Mouse (Mus musculus): ENCODE data around the gene C330007P06Rik. TPM values are rescaled to one million over a fixed set of nuclear protein-coding genes. Genes with fewer than 3 reads are reported as not detected.
A peak's percentile ranks its signal among the peaks of the same experiment; 100 is the strongest.

C330007P06Rik gene
- polyA plus RNA-seq, 1 experiment from 2014 or later = 30.3 TPM

- ATAC-seq (ENCODE audit: insufficient read depth, low FRiP score) = no peak
- Histone ChIP-seq H3K4me1 (ENCODE audit: control insufficient read depth, insufficient read depth, low read length) (no peaks in the 10 kb centered on the region), H3K9ac (ENCODE audit: low read length) (no peak overlapping the region), H3K27me3 (ENCODE audit: control insufficient read depth, insufficient read depth, low read length) (no peaks in the 10 kb centered on the region), H3K4me2 (ENCODE audit: low read depth, low read length) (no peak overlapping the region), H3K9me3 (replicated peaks; ENCODE audit: control insufficient read depth, low read length) (no peaks in the 10 kb centered on the region), H3K27ac (ENCODE audit: low read length) (no peak overlapping the region), H3K36me3 (ENCODE audit: control insufficient read depth, insufficient read depth, low read length) (no peaks in the 10 kb centered on the region), H3K4me3 (replicated peaks; ENCODE audit: low read length) (no peak overlapping the region)
- WGBS = 72% methylated on average over 4 of the region's 4 CpGs
Measured at GRCm38 (mm10) chrX:36843346-36843990, 30.4 kb downstream of the C330007P06Rik start.

GRCm38 (mm10) chrX:36841698-36842097 is 32.2 kb downstream of the C330007P06Rik start:
- Histone ChIP-seq H3K27ac (ENCODE audit: low read length) (no peak overlapping the region), H3K4me3 (replicated peaks; ENCODE audit: low read length) (no peak overlapping the region), H3K27me3 (ENCODE audit: control insufficient read depth, insufficient read depth, low read length) (no peaks in the 10 kb centered on the region), H3K9me3 (replicated peaks; ENCODE audit: control insufficient read depth, low read length) (no peaks in the 10 kb centered on the region), H3K9ac (ENCODE audit: low read length) (no peak overlapping the region), H3K4me1 (ENCODE audit: control insufficient read depth, insufficient read depth, low read length) (no peaks in the 10 kb centered on the region), H3K4me2 (ENCODE audit: low read depth, low read length) (no peak overlapping the region), H3K36me3 (ENCODE audit: control insufficient read depth, insufficient read depth, low read length) (no peaks in the 10 kb centered on the region)
- whole genome bisulfite sequencing = 74% methylated on average over 6 of the region's 6 CpGs
- no peak for ATAC-seq (ENCODE audit: insufficient read depth, low FRiP score)

- H3K4me1 ChIP-seq (ENCODE audit: control insufficient read depth, insufficient read depth, low read length) = no peaks in the 10 kb centered on the region
- H3K27me3 ChIP-seq (ENCODE audit: control insufficient read depth, insufficient read depth, low read length) = no peaks in the 10 kb centered on the region
- WGBS = 49% methylated on average over 7 of the region's 7 CpGs
- ATAC-seq (ENCODE audit: insufficient read depth, low FRiP score) = no peak
- no peak overlapping the region for H3K9ac ChIP-seq (ENCODE audit: low read length)
- no peak overlapping the region for H3K4me3 ChIP-seq (replicated peaks; ENCODE audit: low read length)
- no peaks in the 10 kb centered on the region for H3K36me3 ChIP-seq (ENCODE audit: control insufficient read depth, insufficient read depth, low read length)
- no peak overlapping the region for H3K4me2 ChIP-seq (ENCODE audit: low read depth, low read length)
- H3K9me3 ChIP-seq (replicated peaks; ENCODE audit: control insufficient read depth, low read length) = no peaks in the 10 kb centered on the region
- no peak overlapping the region for H3K27ac ChIP-seq (ENCODE audit: low read length)
Measured at GRCm38 (mm10) chrX:36839391-36839790, 34.5 kb downstream of the C330007P06Rik start.

DNA sequence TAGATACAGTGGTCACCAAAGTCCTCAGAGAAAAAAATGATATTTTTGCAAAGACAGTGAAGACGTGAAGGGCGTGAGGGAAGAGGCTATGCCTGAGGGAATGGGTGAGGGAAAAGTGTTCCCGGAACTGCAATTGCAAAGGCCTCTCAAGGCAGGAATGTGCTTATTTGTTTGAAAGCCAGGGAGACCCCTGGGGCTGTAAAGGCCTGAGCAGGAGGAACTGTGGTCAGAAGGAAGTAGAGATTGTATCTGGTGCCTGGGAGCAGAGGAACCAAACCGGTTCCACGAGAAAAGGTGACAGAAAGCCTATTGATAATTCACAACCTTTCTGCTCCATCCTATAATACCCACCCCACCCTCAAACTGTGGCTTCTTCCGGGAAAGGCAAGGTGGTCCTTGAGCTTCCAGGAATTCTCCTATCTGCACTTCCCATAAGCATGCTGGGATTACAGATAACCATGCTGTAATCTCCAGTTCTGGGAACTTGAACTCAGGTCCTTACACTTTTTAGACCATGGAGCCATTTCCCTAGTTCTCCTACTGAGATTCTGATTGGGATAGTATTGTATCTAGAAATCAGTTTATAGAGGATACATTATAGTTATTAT is 36.7 kb downstream of the C330007P06Rik start:
- Histone ChIP-seq H3K27me3 (ENCODE audit: control insufficient read depth, insufficient read depth, low read length) (no peaks in the 10 kb centered on the region), H3K4me1 (ENCODE audit: control insufficient read depth, insufficient read depth, low read length) (no peaks in the 10 kb centered on the region), H3K9ac (ENCODE audit: low read length) (no peak overlapping the region), H3K9me3 (replicated peaks; ENCODE audit: control insufficient read depth, low read length) (no peaks in the 10 kb centered on the region), H3K4me3 (replicated peaks; ENCODE audit: low read length) (no peak overlapping the region), H3K36me3 (ENCODE audit: control insufficient read depth, insufficient read depth, low read length) (no peaks in the 10 kb centered on the region), H3K4me2 (ENCODE audit: low read depth, low read length) (no peak overlapping the region), H3K27ac (ENCODE audit: low read length) (no peak overlapping the region)
- WGBS = 55% methylated on average over 6 of the region's 6 CpGs
- no peak for ATAC-seq (ENCODE audit: insufficient read depth, low FRiP score)

GRCm38 (mm10) chrX:36833397-36834084 is 40.4 kb downstream of the C330007P06Rik start:
- Histone ChIP-seq H3K4me1 (ENCODE audit: control insufficient read depth, insufficient read depth, low read length) (no peaks in the 10 kb centered on the region), H3K9ac (ENCODE audit: low read length) (peak overlapping the region; percentile 54), H3K4me3 (replicated peaks; ENCODE audit: low read length) (peak overlapping the region; percentile 25), H3K27ac (ENCODE audit: low read length) (no peak overlapping the region), H3K4me2 (ENCODE audit: low read depth, low read length) (peak overlapping the region; percentile 44), H3K36me3 (ENCODE audit: control insufficient read depth, insufficient read depth, low read length) (no peaks in the 10 kb centered on the region), H3K27me3 (ENCODE audit: control insufficient read depth, insufficient read depth, low read length) (no peaks in the 10 kb centered on the region), H3K9me3 (replicated peaks; ENCODE audit: control insufficient read depth, low read length) (no peaks in the 10 kb centered on the region)
- WGBS = 29% methylated on average over 19 of the region's 19 CpGs
- ATAC-seq (ENCODE audit: insufficient read depth, low FRiP score) = no peak

- H3K27me3 ChIP-seq (ENCODE audit: control insufficient read depth, insufficient read depth, low read length) = no peaks in the 10 kb centered on the region
- 53% methylated on average over 4 of the region's 4 CpGs for WGBS
- H3K4me2 ChIP-seq (ENCODE audit: low read depth, low read length) = no peak overlapping the region
- no peak overlapping the region for H3K27ac ChIP-seq (ENCODE audit: low read length)
- H3K9me3 ChIP-seq (replicated peaks; ENCODE audit: control insufficient read depth, low read length) = no peaks in the 10 kb centered on the region
- no peak for ATAC-seq (ENCODE audit: insufficient read depth, low FRiP score)
- no peak overlapping the region for H3K4me3 ChIP-seq (replicated peaks; ENCODE audit: low read length)
- H3K9ac ChIP-seq (ENCODE audit: low read length) = no peak overlapping the region
- no peaks in the 10 kb centered on the region for H3K4me1 ChIP-seq (ENCODE audit: control insufficient read depth, insufficient read depth, low read length)
- H3K36me3 ChIP-seq (ENCODE audit: control insufficient read depth, insufficient read depth, low read length) = no peaks in the 10 kb centered on the region
Measured at GRCm38 (mm10) chrX:36831632-36832031, 42.3 kb downstream of the C330007P06Rik start.

DNA sequence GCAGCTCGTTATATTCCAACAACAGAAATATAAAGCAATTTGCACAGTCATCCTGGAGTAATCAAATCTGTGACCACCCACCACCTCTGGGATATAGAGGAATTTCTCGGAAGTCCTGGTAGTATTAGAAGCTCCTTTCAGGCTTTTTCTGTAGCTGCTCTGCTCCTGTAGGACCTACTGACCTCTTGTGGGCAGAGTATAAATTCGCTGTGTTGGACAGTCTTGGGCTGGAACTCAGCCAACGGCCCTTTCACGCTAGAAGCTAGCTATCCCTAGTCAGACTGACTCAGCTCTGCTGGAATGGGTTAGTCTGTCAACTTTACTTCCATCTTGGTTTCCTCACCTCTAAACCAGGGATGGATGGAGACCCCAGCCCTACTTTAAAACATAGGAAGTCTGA is 43.6 kb downstream of the C330007P06Rik start:
- Histone ChIP-seq H3K4me1 (ENCODE audit: control insufficient read depth, insufficient read depth, low read length) (no peaks in the 10 kb centered on the region), H3K4me3 (replicated peaks; ENCODE audit: low read length) (no peak overlapping the region), H3K36me3 (ENCODE audit: control insufficient read depth, insufficient read depth, low read length) (no peaks in the 10 kb centered on the region), H3K27ac (ENCODE audit: low read length) (no peak overlapping the region), H3K9me3 (replicated peaks; ENCODE audit: control insufficient read depth, low read length) (no peaks in the 10 kb centered on the region), H3K27me3 (ENCODE audit: control insufficient read depth, insufficient read depth, low read length) (no peaks in the 10 kb centered on the region), H3K9ac (ENCODE audit: low read length) (no peak overlapping the region), H3K4me2 (ENCODE audit: low read depth, low read length) (no peak overlapping the region)
- no peak for ATAC-seq (ENCODE audit: insufficient read depth, low FRiP score)
- WGBS = 31% methylated on average over 5 of the region's 5 CpGs

GRCm38 (mm10) chrX:36826873-36827272 is 47.0 kb downstream of the C330007P06Rik start:
- ATAC-seq (ENCODE audit: insufficient read depth, low FRiP score) = no peak
- Histone ChIP-seq H3K27me3 (ENCODE audit: control insufficient read depth, insufficient read depth, low read length) (no peaks in the 10 kb centered on the region), H3K9me3 (replicated peaks; ENCODE audit: control insufficient read depth, low read length) (no peaks in the 10 kb centered on the region), H3K27ac (ENCODE audit: low read length) (no peak overlapping the region), H3K4me1 (ENCODE audit: control insufficient read depth, insufficient read depth, low read length) (no peaks in the 10 kb centered on the region), H3K4me3 (replicated peaks; ENCODE audit: low read length) (no peak overlapping the region), H3K9ac (ENCODE audit: low read length) (no peak overlapping the region), H3K4me2 (ENCODE audit: low read depth, low read length) (no peak overlapping the region), H3K36me3 (ENCODE audit: control insufficient read depth, insufficient read depth, low read length) (no peaks in the 10 kb centered on the region)
- WGBS = 96% methylated on average over 4 of the region's 5 CpGs

GRCm38 (mm10) chrX:36825032-36825431 is 48.9 kb downstream of the C330007P06Rik start:
- H3K4me1 ChIP-seq (ENCODE audit: control insufficient read depth, insufficient read depth, low read length) = no peaks in the 10 kb centered on the region
- H3K27me3 ChIP-seq (ENCODE audit: control insufficient read depth, insufficient read depth, low read length) = no peaks in the 10 kb centered on the region
- no peak overlapping the region for H3K4me3 ChIP-seq (replicated peaks; ENCODE audit: low read length)
- H3K9ac ChIP-seq (ENCODE audit: low read length) = no peak overlapping the region
- no peak overlapping the region for H3K4me2 ChIP-seq (ENCODE audit: low read depth, low read length)
- no peaks in the 10 kb centered on the region for H3K36me3 ChIP-seq (ENCODE audit: control insufficient read depth, insufficient read depth, low read length)
- no peaks in the 10 kb centered on the region for H3K9me3 ChIP-seq (replicated peaks; ENCODE audit: control insufficient read depth, low read length)
- ATAC-seq (ENCODE audit: insufficient read depth, low FRiP score) = 0 out of 2 replicates have a peak, but pooled peaks have one; percentile 16
- no peak overlapping the region for H3K27ac ChIP-seq (ENCODE audit: low read length)
- 56% methylated on average over 2 of the region's 2 CpGs for WGBS

Measured in stomach, embryonic 16.5 days (tissue).